Mouse (Mus musculus) lung, embryonic 16.5 days (tissue): ENCODE measurements around the gene Miga2. TPM values are rescaled to one million over a fixed set of nuclear protein-coding genes. Genes with fewer than 3 reads are reported as not detected.

ENCODE experiments used
- ATAC-seq: fragments of 200-750 bp; cut with Nextera tagmentation; 2 replicates; pipeline ENCODE4 v1.8.0; 2017; ENCODE audit warnings: low read depth, mild to moderate bottlenecking, moderate library complexity
- H3K27ac ChIP-seq: fragments of 300-500 bp; sonication (generic); 2 replicates; pipeline ENCODE4 v1.5.1; 2014; ENCODE audit warnings: mild to moderate bottlenecking, control low read depth, low read length
- H3K27me3 ChIP-seq: fragments of 300-500 bp; sonication (generic); 2 replicates; pipeline ENCODE4 v1.6.1; 2014; ENCODE audit warnings: low read depth, low read length, mixed read lengths; ENCODE audit not compliant: control insufficient read depth, insufficient read depth
- H3K36me3 ChIP-seq: fragments of 300-500 bp; sonication (generic); 2 replicates; pipeline ENCODE4 v1.6.1; 2014; ENCODE audit warnings: low read length; ENCODE audit not compliant: control insufficient read depth, insufficient read depth
- H3K4me1 ChIP-seq: fragments of 300-500 bp; sonication (generic); replicated peaks from 2 replicates; pipeline ENCODE4 v1.6.1; 2014; ENCODE audit warnings: low read length, mixed read lengths; ENCODE audit not compliant: control insufficient read depth, insufficient read depth
- H3K4me2 ChIP-seq: fragments of 300-500 bp; sonication (generic); 2 replicates; pipeline ENCODE4 v1.6.1; 2014; ENCODE audit warnings: low read depth, low read length, control low read depth
- H3K4me3 ChIP-seq: fragments of 300-500 bp; sonication (generic); 2 replicates; pipeline ENCODE4 v1.5.1; 2014; ENCODE audit warnings: mild to moderate bottlenecking, low read length, control low read depth
- H3K9ac ChIP-seq: fragments of 300-500 bp; sonication (generic); 2 replicates; pipeline ENCODE4 v1.6.1; 2014; ENCODE audit warnings: low read length, control low read depth
- H3K9me3 ChIP-seq: fragments of 300-500 bp; sonication (generic); 2 replicates; pipeline ENCODE4 v1.6.1; 2016; ENCODE audit warnings: low read length; ENCODE audit not compliant: control insufficient read depth
- WGBS: fragments of 180-500 bp; shearing (Covaris S2); extraction: QIAGEN DNeasy Blood & Tissue Kit; methylation state at CpG from one replicate; pipeline ENCODE4 v1.1.7; 2014; 5-methylcytosine and 5-hydroxymethylcytosine counted together
- polyA plus RNA-seq: library from polyadenylated mRNA; unstranded; fragments of >200 nt; fragmentation: Nextera tagmentation; extraction: Ambion mirVana; gene quantifications from 2 replicates; pipeline ENCODE4 v1.2.1, GENCODE M21; 2015

Gene Miga2
- polyA plus RNA-seq, 1 experiment from 2014 or later, result 24.8 TPM

DNA sequence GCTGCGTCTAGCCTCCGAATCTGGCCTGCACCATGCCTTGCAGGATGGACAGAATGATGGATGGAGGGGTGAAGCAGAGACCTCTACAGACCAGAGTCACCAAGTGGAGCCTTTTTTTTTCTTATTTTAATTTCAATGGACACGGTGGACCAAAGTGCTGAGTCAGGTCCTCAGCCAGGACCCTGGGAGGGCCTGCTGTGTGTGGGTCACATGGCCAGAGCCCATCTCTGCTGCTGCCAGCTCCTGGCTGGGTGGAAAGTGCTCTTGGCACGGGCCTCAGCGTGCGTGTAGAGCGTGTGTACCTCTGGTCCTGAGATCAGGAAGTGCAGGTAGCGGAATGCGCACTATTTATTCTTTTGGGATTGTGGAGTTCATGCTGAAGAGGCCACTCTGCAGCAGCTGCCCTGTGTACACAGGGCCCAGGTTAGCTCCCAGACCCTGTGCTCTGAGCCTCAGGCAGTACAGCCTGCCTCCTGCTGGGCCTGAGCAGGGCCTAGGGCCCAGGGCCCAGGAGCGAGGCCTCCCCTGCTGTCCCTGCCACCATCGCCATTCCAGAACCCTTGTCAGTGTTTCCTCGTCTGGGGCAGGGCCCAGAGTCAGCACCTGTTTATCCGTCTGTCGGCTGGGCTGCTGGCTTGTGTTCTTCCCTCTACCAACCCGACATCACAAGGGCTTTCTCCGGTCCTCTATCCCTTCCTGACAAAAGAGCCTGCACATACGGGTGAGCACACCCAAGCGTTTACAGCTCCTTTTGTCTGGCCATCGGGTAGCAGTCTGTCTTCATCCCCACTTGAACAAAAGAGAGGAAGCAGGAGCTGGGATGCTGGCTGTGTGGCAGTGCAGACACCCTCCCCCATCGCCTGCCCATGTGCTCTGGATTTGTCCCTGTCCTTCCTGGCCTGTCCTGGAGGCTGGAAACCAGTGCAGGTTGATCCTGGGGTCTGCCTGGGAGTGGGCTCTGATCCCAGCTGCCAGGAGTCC lies 35.4 kb downstream of the Miga2 start:
- H3K4me3 ChIP-seq, result no peak overlapping the region
- peak; percentile 94 for ATAC-seq
- 50% methylated on average over 20 of the region's 20 CpGs for WGBS
- H3K4me2 ChIP-seq, result no peak overlapping the region
- H3K27ac ChIP-seq, result peak overlapping the region; percentile 91
- peaks cover 13% of the 10 kb centered on the region; the same call in 1 of the 2 replicates for H3K4me1 ChIP-seq
- H3K9me3 ChIP-seq, result no peaks in the 10 kb centered on the region
- H3K9ac ChIP-seq, result peak overlapping the region; percentile 33
- H3K27me3 ChIP-seq, result no peaks in the 10 kb centered on the region
- peaks cover 34% of the 10 kb centered on the region for H3K36me3 ChIP-seq

DNA sequence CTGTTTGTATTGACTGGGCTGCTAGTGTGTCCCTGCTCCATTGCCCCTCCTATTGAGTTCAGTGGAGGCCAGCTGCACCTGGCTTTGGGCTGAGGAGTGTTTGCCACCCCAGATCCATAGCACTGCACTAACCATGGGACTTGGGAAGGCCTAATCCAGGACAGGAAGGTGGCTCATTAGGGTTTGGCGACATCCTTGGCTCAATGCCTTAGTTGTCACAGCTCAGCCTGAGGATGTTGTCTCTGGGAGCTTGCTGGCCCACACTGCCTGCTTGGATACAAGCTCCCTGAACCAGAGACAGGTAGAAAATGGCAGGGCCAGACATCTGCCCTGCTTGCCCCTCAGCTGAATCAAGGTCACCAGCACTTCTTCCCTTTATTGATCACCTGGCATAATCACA lies 37.5 kb downstream of the Miga2 start:
- no peak for ATAC-seq
- no peak overlapping the region for H3K9ac ChIP-seq
- no peak overlapping the region for H3K27ac ChIP-seq
- H3K36me3 ChIP-seq, result peaks cover 24% of the 10 kb centered on the region
- H3K9me3 ChIP-seq, result no peaks in the 10 kb centered on the region
- no peak overlapping the region for H3K4me2 ChIP-seq
- H3K4me3 ChIP-seq, result no peak overlapping the region
- peaks cover 13% of the 10 kb centered on the region; the same call in 1 of the 2 replicates for H3K4me1 ChIP-seq
- no peaks in the 10 kb centered on the region for H3K27me3 ChIP-seq
- 82% methylated on average over 1 of the region's 1 CpGs for WGBS

DNA sequence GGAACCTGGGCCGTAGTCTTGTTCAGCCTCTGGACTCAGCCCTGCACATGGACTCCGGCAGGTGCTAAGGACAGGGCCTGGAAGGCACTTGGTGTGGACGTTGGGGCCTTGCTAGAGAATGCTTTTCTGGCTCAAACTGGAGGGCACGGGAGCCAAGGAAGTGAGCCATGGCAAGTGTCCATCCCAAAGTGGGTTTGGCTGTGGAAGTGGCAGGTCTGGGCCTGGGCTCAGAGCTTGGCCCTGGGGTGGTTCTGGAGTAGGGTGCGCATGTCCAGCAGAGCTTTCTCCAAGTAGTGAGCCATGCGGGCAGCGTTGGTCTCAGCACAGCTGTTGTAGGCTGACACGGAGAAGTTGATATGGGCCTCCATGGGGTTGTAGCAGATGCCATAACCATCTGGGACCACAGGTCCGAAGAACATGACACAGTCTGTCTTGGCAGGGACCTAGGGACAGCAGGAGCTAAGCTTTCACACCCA lies 38.4 kb downstream of the Miga2 start:
- no peak overlapping the region for H3K4me3 ChIP-seq
- no peaks in the 10 kb centered on the region for H3K27me3 ChIP-seq
- no peak overlapping the region for H3K27ac ChIP-seq
- peaks cover 16% of the 10 kb centered on the region for H3K36me3 ChIP-seq
- WGBS, result 91% methylated on average over 9 of the region's 9 CpGs
- peaks cover 13% of the 10 kb centered on the region; the same call in 1 of the 2 replicates for H3K4me1 ChIP-seq
- no peaks in the 10 kb centered on the region for H3K9me3 ChIP-seq
- no peak overlapping the region for H3K4me2 ChIP-seq
- no peak overlapping the region for H3K9ac ChIP-seq
- no peak for ATAC-seq

DNA sequence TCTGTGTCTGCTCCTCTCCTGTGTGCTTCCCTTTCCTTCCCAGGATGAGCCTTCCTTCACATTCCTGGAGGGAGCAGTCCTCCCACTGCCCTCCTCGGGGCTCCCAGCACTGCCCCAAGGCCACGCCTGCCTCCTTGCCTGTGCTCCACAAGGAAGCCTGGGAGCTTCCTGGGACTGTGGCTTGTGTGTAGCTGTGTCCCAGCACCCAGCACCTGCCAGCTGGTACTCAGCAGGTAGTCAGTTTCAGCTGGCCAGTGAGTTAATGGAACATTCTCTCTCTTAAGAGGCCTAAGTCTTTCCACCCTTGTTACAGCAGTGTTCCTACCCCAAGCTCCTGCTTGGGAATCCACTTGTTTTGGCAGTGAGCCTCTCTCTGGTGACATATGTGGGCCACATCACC lies 38.8 kb downstream of the Miga2 start:
- Histone ChIP-seq H3K9me3 (no peaks in the 10 kb centered on the region), H3K4me1 (peaks cover 13% of the 10 kb centered on the region; the same call in 1 of the 2 replicates), H3K27ac (no peak overlapping the region), H3K9ac (no peak overlapping the region), H3K36me3 (peaks cover 12% of the 10 kb centered on the region), H3K27me3 (no peaks in the 10 kb centered on the region), H3K4me3 (no peak overlapping the region), H3K4me2 (no peak overlapping the region)
- no peak for ATAC-seq
- 73% methylated on average over 2 of the region's 2 CpGs for WGBS

DNA sequence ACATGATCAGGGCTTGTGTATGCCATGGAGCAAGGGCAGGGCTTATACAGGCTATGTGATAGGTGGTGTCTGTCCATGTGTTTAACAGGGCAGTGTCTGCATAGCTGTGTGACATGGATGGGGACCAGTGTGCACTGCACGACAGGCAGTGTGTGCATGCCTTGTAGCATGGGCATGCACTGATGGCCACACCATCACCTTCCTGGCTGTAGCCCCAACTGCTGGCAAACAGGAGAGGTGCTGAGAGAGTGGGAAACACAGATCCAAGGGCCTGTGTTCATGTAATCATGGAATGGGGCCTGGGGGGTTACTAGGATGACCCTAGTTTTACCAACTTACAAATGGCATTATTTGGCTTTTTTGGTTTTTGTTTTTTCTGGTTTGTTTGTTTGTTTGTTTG lies 39.8 kb downstream of the Miga2 start:
- H3K9ac ChIP-seq, result no peak overlapping the region
- H3K27me3 ChIP-seq, result no peaks in the 10 kb centered on the region
- no peaks in the 10 kb centered on the region for H3K9me3 ChIP-seq
- peaks cover 7% of the 10 kb centered on the region; the same call in 1 of the 2 replicates for H3K4me1 ChIP-seq
- ATAC-seq, result no peak
- 74% methylated on average over 1 of the region's 1 CpGs for WGBS
- H3K27ac ChIP-seq, result no peak overlapping the region
- peaks cover 14% of the 10 kb centered on the region for H3K36me3 ChIP-seq
- H3K4me3 ChIP-seq, result no peak overlapping the region
- no peak overlapping the region for H3K4me2 ChIP-seq

DNA sequence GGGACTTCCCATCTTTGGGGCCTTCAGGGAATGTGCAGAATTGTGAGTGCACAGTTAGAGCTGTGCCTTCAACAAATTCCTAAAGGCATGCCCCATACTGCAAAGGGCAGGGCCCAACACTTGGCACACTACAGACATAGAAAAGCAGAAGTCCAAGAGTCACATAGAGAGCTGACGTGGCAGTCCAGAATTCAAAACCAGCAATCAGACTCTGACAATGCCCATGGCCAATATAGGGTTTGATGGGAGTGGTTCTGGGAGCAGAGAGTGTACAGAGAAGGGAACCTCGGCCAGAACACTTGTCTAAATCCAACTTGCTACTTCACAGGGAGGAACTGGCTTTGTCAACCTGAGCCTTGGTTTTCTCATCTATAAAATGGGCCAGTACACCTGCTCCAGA lies 43.2 kb downstream of the Miga2 start:
- no peak overlapping the region for H3K9ac ChIP-seq
- H3K4me1 ChIP-seq, result no peaks in the 10 kb centered on the region
- ATAC-seq, result no peak
- no peak overlapping the region for H3K27ac ChIP-seq
- 81% methylated on average over 2 of the region's 2 CpGs for WGBS
- H3K27me3 ChIP-seq, result no peaks in the 10 kb centered on the region
- H3K9me3 ChIP-seq, result no peaks in the 10 kb centered on the region
- peaks cover 15% of the 10 kb centered on the region for H3K36me3 ChIP-seq
- H3K4me2 ChIP-seq, result no peak overlapping the region
- no peak overlapping the region for H3K4me3 ChIP-seq

DNA sequence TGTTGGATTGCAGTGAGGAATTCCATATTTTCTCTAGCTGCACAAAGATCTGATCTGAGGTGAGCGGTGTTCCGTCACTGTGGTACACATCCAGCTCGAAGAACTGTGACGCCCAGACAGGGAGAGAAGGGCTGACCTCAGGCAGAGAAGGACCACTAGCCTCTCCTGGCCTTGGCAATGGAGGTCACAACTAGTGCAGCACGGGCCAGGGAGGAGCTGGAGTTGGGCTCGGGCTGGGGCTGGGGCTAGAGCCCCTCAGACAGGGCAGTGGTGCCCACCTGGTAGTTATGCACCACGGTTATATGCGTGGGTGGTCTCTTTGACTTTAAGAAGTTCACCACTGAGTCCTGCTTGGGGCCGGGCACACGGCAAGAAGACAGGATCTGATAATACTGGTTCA lies 43.7 kb downstream of the Miga2 start:
- Histone ChIP-seq H3K36me3 (peaks cover 10% of the 10 kb centered on the region), H3K9me3 (no peaks in the 10 kb centered on the region), H3K27me3 (no peaks in the 10 kb centered on the region), H3K27ac (no peak overlapping the region), H3K4me2 (no peak overlapping the region), H3K9ac (no peak overlapping the region), H3K4me1 (no peaks in the 10 kb centered on the region), H3K4me3 (no peak overlapping the region)
- WGBS, result 88% methylated on average over 10 of the region's 10 CpGs
- no peak for ATAC-seq

DNA sequence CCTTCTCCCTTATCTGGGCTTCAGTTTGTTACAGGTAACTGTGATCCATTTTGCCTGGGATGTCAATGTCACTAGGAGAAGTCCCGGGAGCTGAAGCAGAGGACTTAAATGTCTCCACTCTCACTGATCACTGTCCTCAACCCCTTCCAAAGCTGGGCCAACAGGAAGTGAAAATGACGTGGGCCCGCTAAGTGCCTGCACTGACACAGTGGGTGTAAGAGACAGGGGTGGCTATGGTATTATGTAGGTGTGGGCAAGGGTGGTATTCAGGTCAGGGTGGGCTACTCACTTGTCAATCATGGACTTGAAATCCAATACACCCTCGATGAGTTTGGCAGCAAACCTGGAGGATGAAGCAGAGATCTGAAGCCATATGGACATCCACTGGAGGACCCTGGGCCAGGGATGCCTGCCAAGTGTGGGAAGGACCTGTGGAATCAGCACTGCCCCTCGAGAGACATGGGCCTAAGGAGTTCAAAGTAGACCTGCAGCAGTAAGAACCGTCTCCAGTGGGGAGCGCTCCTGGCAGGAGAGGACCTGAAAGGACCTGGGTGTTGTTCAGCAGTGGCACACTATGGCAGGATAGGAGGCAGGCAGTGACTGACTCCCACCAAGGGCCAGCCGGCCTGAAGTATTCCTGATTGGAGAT lies 44.5 kb downstream of the Miga2 start:
- H3K36me3 ChIP-seq, result peaks cover 9% of the 10 kb centered on the region
- no peaks in the 10 kb centered on the region for H3K27me3 ChIP-seq
- 74% methylated on average over 8 of the region's 8 CpGs for WGBS
- H3K4me2 ChIP-seq, result no peak overlapping the region
- no peak overlapping the region for H3K4me3 ChIP-seq
- no peak overlapping the region for H3K27ac ChIP-seq
- ATAC-seq, result no peak
- peaks cover 2% of the 10 kb centered on the region; the same call in 1 of the 2 replicates for H3K4me1 ChIP-seq
- no peaks in the 10 kb centered on the region for H3K9me3 ChIP-seq
- H3K9ac ChIP-seq, result no peak overlapping the region

DNA sequence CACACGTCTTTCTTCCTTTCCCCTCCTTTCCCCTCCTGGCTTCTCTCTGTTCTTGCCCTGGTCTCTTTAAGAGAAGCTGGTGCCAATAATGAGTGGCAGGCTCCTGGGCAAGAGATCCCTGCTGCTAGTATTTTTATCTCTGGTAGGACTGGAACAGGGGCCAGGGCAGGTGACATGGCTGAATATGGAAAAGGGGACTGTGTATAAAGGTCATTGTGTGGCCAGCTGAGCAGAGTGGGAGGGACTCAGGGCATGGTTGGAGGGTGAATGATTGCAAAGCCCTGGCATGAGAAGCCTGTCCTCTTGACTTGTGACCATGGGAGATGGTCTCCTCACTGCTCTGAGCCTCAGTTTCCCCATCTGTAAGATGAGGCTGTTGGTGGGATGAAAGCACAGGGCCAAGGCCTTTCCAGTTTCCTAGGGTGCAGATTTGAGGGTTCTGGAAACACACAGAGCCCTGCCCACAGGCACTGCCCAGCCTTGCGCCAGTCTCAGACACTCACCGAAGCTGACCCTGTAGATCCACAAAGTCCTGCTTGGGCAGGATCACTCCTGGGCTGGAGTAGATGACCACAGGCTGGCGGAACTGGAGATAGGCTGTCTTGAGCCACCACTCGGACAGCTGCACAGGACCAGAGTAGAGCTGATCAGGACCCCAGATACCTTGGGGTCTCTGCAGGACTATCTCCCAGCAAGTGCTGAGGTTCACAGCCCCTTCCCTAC lies 45.6 kb downstream of the Miga2 start:
- WGBS, result 89% methylated on average over 5 of the region's 5 CpGs
- no peaks in the 10 kb centered on the region for H3K9me3 ChIP-seq
- no peak overlapping the region for H3K9ac ChIP-seq
- ATAC-seq, result no peak
- no peak overlapping the region for H3K27ac ChIP-seq
- no peak overlapping the region for H3K4me3 ChIP-seq
- H3K36me3 ChIP-seq, result peaks cover 9% of the 10 kb centered on the region
- peaks cover 6% of the 10 kb centered on the region for H3K4me1 ChIP-seq
- H3K4me2 ChIP-seq, result no peak overlapping the region
- H3K27me3 ChIP-seq, result no peaks in the 10 kb centered on the region
